Mouse (Mus musculus) thymus, adult 2 months (tissue): Measurements from ENCODE around the gene Gjb5.

Experiments
- CTCF ChIP-seq: fragments of 200-500 bp; IDR thresholded peaks from 2 replicates; pipeline ENCODE4 v1.5.1; 2012; ENCODE audit warnings: mild to moderate bottlenecking, control low read depth, low read length, moderate library complexity, borderline replicate concordance; ENCODE audit not compliant: control insufficient read depth, poor library complexity, insufficient read depth; ENCODE audit errors: extremely low read depth
- POLR2A ChIP-seq: fragments of 200-500 bp; IDR thresholded peaks from 2 replicates; pipeline ENCODE4 v1.6.1; 2012; ENCODE audit warnings: mild to moderate bottlenecking, low read length, control low read depth, moderate library complexity; ENCODE audit not compliant: control insufficient read depth, poor library complexity, insufficient read depth; ENCODE audit errors: extremely low read depth

DNA sequence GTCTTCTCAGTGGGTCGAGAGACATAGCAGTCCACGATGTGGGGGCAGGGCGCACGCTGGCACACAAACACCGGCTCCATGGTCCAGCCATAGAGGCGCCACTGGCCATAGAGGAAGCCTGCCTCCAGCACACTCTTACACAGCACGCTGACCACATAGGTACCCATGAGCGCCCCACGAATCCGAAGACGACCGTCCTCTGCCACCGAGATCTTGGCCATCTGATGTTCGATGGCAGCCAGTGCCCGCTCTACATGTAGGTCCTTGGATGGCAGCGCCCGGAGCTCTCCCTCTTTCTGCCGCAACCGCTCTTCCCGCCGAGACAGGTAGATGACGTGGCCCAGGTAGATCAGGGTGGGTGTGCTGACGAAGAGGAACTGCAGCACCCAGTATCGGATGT is 45.6 kb downstream of the Gjb5 start:
- TF ChIP-seq CTCF = no peak
- TF ChIP-seq POLR2A = no peak
